Mouse (Mus musculus) heart, embryonic 13.5 days (tissue): ENCODE data around the gene BC053393. TPM values are rescaled to one million over a fixed set of nuclear protein-coding genes. Genes with fewer than 3 reads are reported as not detected.

ENCODE experiments used
- polyA plus RNA-seq: library from polyadenylated mRNA; unstranded; fragments of >200 nt; fragmentation: Nextera tagmentation; extraction: Ambion mirVana; gene quantifications from 2 replicates; pipeline ENCODE4 v1.2.1, GENCODE M21; 2015

The BC053393 gene
- polyA plus RNA-seq, 1 experiment from 2014 or later = 0.28 TPM

Other genes starting within 250 kb of the BC053393 start
- gene Itk, start 182.0 kb upstream of the BC053393 start, polyA plus RNA-seq = not detected in 2 replicates
- gene Fam71b, start 175.0 kb upstream of the BC053393 start, polyA plus RNA-seq = not detected in 2 replicates
- gene Med7, start 134.6 kb upstream of the BC053393 start, polyA plus RNA-seq = 47.5 and 53.2 TPM in 2 replicates
- 0.07 TPM in 1 of 2 replicates, not detected in the other for gene Havcr2, start 116.6 kb upstream of the BC053393 start, polyA plus RNA-seq
- gene Gm12169, start 47.3 kb upstream of the BC053393 start, polyA plus RNA-seq = not detected in 2 replicates
- not detected in 2 replicates for gene Dppa1, start 57.7 kb downstream of the BC053393 start, polyA plus RNA-seq
- 0.16 and 0.43 TPM in 2 replicates for gene Timd2, start 135.5 kb downstream of the BC053393 start, polyA plus RNA-seq
- gene Havcr1, start 163.5 kb downstream of the BC053393 start, polyA plus RNA-seq = 0.08 TPM in 1 of 2 replicates, not detected in the other
- gene Timd4, start 239.3 kb downstream of the BC053393 start, polyA plus RNA-seq = 0.17 and 0.24 TPM in 2 replicates